Mouse (Mus musculus) cerebellum, postnatal 36 days (tissue): ENCODE measurements around the gene 1810049J17Rik.
"Not testable (repeated sequence)": the region's sequence is repeated elsewhere in the genome, so short reads cannot be mapped to it uniquely, and the experiment has no call there.

Experiments
- DNase-seq, 2 experiments: peaks; one replicate each; pipeline ENCODE4 v3.0.0; 2021 to 2022; ENCODE audit warnings: mixed read lengths in 2 of 2

1810049J17Rik gene

DNA sequence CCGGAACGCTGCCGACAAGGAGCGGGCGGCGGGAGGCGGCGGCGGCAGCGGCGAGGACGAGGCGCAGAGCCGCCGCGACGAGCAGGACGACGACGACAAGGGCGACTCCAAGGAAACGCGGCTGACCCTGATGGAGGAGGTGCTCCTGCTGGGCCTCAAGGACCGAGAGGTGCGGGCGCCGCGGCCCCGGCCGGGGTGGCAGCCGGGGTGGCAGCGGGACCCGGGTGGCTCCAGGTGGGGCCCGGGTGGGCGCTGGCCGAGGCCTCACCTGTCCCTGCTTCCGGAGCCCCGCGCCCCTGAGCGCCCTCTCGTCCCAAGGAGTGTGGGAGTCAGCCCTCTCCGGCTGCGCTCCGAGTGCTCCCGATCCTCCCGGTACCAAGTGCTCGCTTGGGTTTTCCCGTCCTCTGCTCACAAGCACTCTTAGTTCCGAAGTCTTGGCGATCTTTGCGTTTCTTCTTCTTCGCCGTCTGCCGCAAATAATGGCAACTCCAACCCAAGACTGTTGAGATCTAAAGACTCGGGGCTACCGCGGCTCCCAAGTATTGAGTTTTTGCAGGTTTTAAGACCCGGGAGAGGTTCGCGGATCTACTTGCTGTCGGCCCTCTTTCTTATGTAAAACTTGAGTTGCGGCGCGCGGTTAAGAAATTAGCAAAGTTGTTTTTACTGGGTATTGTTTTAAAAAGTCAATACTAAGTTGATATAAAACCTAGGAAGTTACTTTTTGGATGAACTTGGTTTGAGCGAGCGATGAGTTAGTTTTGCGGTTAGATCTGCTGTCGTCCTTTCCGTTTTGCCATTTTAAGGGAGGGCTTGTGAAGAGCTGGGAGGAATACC is at the start of gene 1810049J17Rik:
Gene 1810049J17Rik (minus strand): TSS at position 112 of the 834 bp plus-strand sequence.
- DNase-seq = peak in 1 of 2 experiments; percentile 48

DNA sequence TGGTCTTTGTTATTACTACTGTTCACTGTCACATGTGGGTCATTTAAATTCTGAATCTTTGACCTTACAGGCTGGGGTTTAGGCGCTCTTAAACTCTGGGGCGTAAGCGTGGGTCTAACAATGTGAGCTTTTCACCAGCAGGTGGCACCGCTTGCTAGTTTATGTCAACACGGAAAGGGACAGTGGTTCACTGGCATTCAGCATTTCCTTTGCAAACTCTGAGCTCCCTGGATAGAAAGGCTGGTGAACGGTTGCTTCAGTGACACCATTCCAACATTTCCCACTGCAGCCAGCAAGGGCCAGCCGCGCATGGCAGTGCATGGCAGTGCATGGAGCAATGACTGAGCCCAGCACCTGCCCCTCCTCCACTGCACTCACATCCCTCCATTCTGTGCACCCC is 49.5 kb upstream of the 1810049J17Rik start:
- DNase-seq = peak; percentile 75 to 82

DNA sequence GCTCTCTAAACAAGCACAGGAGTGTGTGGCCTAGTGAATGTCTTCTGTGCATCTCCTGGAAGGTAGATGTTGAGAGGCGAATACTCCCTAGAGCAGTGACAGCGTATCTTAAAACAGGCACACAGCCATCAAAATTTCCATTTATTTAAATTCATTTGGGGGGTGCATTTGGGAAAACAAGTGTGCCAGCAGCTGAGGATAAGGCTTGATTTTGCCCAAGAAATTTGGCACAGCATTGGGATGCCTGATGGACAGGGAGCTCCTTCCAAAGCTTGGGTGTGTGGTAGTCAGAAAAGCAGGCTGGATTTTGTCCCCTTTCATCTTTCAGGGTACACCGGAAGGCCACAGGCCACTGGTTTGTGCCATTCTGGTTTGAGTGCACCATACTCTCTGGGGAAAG is 48.4 kb upstream of the 1810049J17Rik start:
- no peak for DNase-seq

DNA sequence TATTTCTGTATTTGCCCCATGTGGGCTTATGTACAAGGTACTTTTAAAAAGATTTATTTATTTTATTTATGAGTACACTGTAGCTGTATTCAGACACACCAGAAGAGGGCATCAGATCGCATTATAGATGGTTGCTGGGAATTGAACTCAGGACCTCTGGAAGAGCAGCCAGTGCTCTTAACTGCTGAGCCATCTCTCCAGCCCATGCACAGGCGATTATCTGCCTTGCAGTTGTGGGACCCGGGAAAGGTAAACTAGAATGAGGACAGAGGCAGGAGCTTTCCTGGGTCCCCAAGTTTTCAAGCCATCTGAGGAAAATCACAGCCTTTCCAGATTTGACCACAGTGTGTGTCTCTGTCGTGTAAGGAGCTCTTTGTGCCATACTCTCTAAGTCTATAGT is 47.2 kb upstream of the 1810049J17Rik start:
- DNase-seq = no peak

DNA sequence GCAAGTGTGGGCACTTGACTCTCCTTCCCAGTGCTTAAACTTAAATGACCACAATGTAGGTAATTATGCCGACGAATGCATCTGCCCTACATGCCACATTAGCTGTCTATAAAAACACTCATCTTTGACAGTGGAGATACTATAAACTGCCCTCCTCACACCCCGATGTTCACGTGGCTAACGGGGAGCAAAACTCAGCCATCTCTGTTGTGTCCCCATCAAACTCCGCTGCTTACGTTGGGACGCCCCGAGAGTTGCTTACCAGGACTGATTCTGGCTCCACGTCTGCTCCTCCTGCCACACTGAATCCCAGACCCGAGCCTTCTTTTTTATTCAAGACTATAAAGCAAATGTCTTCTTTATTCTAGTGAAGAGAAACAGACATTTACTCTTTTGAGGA is 46.7 kb upstream of the 1810049J17Rik start:
- no peak for DNase-seq

DNA sequence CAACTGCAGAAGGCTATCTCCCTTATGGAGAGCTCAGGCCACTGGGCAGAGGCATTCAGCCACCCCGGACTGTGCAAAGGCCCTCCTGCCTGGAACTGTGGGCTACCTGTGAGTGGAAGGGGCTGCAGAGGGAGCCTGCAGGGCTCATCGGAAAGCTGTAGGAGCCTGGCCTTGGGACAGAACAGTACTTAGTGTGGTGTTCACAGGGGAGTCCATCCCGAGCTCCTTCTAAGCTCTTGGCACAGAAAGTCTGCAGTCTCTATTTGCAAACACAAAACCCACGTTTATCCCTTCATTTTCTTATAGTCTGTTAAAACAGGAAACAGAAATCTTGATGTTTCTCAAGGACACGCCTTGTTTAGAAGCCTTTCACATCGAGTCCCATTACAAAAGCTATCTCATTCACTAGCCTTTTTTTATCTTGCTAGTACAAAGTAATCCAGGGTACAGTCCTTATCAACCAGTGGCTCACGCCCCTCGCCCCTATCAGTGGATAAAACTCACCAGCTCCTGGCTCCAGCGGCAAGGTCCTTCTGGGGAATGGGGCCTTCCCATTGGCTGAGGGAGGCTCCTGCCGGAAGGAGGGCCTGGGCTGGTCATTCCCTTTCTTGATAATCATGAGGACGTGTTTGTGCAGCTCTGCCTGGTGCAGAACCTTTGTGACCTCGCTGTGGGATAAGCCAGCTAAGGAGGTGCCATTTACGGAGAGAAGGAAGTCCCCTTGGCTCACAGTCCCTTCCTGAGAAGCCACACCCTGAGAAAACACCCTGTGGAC is 45.8 kb upstream of the 1810049J17Rik start:
- no peak for DNase-seq

DNA sequence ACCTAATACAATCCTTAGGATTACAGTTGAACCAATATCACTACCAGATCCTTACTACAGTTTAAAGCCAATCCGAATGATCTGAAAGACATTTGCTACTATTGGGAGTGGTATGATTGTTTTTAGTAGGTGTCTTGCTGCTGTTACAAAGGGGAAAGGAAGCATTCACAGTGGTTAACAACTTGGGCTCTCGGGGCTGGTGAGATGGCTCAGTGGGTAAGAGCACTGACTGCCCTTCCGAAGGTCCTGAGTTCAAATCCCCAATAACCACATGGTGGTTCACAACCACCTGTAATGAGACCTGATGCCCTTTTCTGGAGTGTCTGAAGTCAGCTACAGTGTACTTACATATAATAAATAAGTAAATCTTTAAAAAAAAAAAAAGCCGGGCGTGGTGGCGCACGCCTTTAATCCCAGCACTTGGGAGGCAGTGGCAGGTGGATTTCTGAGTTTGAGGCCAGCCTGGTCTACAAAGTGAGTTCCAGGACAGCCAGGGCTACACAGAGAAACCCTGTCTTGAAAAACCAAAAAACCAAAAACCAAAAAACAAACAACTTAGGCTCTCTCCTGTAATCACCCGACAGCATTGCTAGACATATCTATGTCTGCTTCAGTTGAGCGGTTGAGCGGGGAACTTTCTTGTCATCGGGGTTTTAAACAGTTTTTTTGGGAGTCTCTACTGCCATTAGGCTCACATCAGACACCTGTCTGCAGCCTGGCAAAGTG is 45.0 kb upstream of the 1810049J17Rik start:
- DNase-seq = not testable (repeated sequence)

DNA sequence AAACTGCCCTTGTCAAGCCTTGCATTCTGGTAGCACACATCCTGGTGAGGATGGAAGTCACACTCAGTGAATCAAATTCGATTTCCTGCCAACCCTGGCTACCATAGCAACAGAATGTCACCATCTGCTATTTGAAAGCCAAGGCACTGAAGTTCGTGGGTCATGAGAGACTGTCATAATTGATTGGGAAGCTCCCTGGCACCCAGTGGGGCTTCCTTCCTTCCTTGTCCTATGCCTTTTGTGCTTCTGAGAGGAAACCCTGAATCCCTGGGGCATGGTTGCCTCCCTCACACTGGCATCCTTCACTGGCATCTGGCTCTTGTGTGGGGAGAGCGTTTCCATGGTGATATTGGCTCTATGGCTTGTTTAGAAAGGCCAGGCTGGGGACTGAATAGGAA is 44.4 kb upstream of the 1810049J17Rik start:
- peak; percentile 43 to 49 for DNase-seq

DNA sequence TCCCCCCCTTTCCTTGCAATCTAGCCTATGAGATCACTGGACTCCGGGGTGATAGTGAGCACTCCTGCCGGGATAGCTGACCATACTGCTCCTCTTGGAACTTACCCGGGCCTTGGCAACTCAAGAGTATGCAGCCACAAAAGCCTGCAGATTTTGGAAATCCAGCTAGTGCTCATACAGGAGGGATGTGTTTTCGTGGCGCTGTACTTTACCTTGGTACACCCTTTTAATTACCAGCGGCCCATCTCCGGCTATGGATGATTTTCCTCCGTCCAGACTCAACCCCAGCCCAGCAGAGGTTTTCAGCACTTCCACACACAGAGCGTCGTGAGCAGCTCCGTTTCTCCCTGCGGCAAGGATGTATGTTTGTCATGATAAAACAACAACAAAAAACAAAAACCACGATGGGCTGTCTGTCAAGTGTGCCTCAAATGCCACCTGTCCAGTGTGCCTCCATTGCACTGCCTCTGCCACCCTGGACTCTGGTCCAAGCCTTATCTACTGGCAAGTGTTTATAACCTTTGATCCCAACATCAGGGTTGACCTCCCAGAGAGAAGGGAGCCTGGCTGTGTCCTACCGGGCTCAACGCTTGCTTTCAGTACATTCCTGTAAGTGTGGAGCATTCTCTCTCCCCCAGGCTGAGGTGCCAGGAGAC is 43.8 kb upstream of the 1810049J17Rik start:
- DNase-seq = no peak

DNA sequence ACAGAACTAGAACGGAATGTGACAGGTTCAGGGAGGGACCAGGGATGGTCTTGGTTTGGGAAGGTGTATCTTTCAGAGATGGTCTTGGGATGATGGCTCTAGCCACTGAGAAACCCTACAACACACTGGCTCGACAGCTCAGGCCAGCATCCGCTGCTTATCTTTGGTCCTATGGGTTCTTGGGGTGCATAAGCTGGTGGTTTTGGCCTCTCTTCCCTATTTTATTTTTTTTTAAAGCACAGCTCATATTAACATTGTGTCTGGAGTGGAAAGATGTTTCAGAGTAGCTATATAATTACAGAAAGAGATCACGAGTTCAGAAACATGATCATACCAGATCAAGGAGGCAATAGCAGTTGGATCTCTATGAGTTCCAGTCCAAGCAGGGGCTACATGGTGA is 42.4 kb upstream of the 1810049J17Rik start:
- DNase-seq = no peak

DNA sequence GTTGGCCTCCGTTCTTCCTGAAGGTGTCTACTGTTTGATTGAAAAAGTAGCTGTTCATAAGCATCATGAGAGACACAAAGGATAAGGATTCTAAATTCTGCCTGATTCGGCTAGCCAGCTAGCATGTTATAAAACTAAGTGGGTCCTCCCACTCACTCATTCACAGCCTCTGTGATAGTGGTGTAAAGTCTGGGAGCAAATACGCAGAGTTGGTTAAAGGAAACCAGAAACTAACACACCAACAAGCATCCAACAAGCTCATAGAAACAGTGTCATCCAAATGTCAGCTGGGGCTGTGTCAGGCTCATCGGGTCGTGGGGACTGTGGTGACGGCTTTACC is 41.0 kb upstream of the 1810049J17Rik start:
- no peak for DNase-seq

DNA sequence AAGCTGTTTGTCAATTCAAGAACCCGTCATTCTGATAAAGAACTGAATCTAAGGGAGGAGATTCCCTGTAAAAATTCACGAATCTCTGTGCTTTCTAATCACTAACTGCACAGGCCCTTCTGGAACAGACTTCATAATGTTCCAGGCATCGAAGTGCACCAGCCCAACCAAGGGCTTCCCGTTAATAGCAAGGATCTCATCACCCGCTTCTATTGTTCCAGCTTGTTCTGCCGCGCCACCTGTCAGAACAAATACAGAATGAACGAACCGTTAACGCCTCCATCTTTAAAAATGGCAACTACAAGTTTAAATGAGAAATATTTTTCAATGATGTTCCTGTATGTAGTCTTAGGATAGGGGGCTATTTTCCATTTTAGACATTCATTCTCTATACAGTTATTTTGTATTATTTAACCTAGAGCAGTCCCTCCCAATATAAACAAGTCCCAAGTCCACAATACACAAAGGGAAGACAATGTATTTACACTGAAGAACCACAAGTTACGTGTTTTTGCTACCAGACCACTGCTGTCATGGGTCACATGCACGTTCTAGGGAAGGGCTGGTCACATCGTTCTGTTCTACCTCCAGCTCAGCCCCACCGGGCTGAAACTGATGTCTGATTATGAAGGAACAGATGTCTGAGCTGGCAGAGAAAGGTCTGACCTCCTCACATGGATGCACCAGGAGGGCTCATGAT is 40.5 kb upstream of the 1810049J17Rik start:
- DNase-seq = no peak

DNA sequence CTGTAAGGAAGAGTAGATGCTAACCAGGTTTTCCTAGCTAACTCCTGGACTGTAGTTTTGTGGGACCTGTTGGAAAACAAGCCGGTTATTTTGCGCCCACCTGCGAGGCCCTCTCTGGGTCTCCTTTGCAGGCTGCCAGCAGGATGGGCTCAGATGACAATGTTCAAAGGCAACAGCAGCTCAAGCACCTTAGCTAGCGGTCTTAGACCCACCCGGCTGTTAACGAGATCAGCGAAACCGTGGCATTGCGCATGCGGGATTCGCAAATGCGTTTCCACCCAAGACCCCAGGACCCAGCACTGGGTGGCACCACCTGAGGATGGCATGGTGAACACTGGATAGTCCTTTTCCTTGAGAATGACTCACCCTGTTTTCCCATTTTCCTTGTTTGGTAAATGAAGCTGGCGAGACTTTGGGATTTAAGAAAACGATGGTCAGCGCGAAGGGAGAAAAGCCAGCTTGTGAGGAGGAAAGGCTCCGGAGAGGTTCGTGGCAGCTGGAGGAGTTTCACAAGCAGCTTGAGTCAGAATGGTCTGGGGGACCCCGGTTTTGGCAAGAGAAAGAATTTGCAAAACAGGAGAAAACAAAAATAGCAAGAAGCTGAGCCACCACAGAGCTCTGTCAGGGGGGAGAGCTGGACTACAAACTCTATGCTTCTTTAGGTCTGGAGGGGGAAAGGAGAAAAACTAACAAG is 39.0 kb upstream of the 1810049J17Rik start:
- DNase-seq = no peak

DNA sequence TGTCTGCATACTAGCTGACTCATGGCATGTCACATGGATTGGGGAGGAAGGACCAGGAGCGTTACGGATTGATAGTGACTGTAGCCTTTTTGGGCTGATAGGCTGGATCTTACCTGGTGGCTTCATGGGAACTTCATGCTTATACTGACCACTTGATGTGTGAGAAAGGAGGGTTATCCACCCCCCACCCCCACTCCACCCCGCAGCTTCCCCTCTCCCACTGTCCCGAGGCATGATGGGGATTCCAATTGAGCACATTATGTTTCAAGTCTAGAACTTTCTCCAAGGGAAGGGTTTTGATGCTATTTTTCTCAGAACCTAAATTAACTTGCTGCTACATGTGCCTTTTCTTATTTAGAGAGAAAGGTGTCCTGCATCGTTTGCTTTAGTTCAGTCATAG is 36.7 kb upstream of the 1810049J17Rik start:
- DNase-seq = no peak

DNA sequence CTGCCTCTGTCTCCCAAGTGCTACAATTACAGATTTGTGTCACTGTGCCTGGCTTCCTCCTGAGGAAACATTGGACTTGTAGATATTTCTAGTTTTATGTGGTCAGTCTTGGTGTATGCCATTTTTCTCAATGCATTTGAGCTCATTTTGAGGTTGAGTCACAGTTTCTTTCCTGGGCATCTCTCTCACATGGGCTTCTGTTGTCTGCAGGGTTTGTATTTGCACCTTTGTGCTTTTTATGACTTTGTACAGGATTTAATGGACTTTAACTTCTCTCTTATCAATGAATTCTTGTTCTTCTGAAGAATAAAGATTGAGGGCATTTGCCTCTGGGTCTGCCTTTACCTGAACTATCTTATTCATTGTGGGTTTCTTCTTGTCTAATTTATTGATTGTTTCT is 35.8 kb upstream of the 1810049J17Rik start:
- DNase-seq = no peak

DNA sequence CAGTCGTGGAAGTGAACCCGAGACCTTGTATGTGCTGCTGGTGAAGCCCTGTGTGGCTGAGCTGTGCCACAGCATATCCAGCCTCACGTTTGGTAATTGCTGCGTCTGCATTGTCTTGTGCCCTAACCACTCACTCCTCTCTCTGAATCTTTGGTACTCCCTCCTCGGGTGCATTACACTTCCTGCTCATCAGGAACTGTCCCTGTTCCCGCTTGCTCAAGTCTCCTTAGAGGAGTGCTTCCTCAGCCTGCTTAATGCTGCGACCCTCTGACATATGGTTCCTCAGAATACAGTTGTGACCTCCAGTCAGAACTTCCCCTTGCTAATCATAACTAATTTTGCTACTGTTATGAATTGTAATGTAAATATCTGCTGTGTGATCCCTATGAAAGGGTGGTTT is 34.2 kb upstream of the 1810049J17Rik start:
- no peak for DNase-seq

DNA sequence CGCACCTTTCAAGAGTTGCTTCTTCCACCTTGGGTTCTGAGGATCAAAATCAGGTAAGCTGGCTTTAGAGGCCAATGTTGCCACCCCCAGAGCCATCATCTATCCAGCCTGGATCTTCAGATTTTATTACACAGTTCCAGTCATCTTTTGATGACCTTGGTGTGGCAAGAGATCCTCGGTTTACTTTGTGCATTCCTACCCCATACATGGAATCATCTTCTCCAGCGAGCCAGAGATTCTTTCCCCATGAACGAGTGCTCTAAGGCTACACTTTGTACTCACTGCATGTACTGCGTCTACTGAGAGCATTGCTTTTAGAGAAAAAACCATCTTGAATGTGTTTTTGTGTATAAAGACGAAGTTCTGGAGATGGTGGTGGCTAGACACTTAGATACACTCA is 33.6 kb upstream of the 1810049J17Rik start:
- DNase-seq = no peak

DNA sequence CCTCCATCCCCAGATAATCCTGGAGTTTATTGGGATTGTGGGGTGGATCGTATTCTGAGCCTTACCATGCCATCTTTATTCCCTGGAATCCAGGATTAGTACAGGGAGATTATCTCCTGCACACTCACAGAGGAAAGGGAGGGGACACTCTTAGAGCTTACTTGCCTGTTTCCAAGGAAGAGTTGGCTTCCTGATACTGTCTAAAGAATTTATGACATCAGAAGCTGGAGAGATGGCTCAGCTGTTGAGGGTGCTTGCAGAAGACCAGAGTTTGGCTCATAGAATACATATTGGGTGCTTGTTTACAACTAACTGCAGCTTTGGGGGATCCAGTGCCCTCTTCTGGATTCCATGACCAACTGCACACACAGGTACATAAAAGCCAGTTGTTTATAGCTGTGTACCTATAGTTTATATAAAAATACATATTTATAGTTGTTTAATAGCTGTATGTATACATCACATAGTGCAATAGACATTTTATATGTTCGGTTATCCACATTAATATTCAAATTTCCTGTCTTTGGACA is 32.6 kb upstream of the 1810049J17Rik start:
- no peak for DNase-seq

DNA sequence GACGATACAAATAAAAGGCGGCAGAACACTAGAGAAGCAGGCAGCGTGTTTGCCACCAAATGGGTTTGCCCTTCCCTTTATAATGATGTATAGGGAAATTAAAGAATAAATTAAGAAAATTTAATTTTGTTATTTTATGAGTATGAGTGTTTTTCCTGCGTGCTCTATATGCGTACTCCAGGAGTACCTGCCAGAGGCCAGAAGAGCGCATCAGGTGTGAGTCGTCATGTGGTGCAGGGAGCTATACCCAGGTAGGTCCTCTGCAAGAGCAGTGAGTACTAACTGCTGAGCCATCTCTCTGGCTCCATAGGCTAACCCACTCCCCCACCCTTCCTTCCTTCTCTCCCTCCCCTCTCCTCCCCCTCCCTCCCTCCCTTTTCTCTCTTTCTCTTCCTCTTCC is 29.8 kb upstream of the 1810049J17Rik start:
- DNase-seq = no peak

DNA sequence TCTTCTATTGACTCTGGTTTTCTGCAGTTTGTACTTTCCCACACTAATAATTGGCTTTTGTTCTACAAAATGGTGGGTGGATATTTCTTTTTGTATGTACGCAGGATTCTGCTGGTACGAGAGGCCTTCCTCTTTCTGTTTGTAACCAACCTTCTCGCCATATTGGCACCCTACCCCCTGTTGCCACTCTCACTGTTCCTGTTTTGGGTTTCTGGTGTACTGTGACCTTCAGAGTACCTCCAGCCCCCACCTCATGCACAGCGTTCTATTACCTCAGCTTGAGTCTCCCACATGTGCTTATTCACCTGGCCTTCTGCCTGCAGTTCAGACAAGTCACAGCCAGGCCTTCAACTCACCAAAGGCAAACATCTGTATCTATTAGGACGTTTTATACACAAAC is 28.1 kb upstream of the 1810049J17Rik start:
- DNase-seq = no peak

DNA sequence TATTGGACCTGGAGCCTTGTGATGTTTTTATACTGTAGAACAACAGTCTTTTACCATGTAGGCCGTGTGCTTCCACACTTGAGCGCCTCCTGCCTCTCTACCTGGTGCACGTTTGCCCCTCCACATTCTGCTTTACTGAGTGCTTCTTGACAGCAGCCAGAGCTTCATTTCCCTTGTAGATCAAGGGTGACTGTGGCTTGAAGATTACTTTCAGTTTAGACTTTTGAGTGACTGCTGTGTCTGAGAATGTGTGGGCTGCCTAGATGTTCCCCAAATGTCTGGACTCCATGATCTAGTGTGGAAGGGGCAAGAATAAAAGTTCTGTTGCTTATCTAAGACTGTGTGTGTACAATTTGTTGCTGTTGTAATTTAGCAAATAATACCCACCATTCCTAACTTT is 27.3 kb upstream of the 1810049J17Rik start:
- DNase-seq = no peak

DNA sequence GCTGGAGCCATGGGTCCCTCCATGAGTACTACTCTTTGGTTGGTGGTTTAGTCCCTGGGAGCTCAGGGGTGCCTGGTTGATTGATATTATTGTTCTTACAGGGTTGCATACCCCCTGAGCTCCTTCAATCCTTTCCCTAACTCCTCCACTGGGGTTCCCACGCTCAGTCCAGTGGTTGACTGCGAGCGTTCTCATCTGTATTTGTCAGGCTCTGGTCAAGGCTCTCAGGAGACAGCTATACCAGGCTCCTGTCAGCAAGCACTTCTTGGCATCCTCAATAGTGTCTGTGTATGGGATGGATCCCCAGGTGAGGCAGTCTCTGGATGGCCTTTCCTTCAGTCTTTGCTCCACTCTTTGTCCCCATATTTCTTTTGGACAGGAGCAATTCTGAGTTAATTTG is 25.2 kb upstream of the 1810049J17Rik start:
- no peak for DNase-seq
